Mouse (Mus musculus): ENCODE measurements around the gene Rps5. TPM values are rescaled to one million over a fixed set of nuclear protein-coding genes. Genes with fewer than 3 reads are reported as not detected.

The Rps5 gene
- polyA plus RNA-seq, 1 experiment, result 1,171 TPM

- Histone ChIP-seq H3K4me3 (replicated peaks; ENCODE audit: control insufficient read depth, low read depth, low read length) (no peak overlapping the region), H3K27ac (ENCODE audit: control insufficient read depth, insufficient read depth, low read depth, low read length, poor library complexity) (no peak overlapping the region), H3K4me1 (ENCODE audit: control insufficient read depth, insufficient read depth, low read length) (no peaks in the 10 kb centered on the region)
- 83% methylated on average over 4 of the region's 4 CpGs for WGBS
- TF ChIP-seq CTCF (IDR thresholded peaks at IDR 0.05; ENCODE audit: control insufficient read depth, insufficient read depth, low read length), result no peak
- TF ChIP-seq POLR2A (IDR thresholded peaks at IDR 0.05; ENCODE audit: borderline replicate concordance, control insufficient read depth, low read depth, low read length), result no peak
Observed at GRCm38 (mm10) chr7:12940599-12940998, 18.5 kb downstream of the Rps5 start.

- Histone ChIP-seq H3K27ac (ENCODE audit: control insufficient read depth, insufficient read depth, low read depth, low read length, poor library complexity) (no peak overlapping the region), H3K4me1 (ENCODE audit: control insufficient read depth, insufficient read depth, low read length) (no peaks in the 10 kb centered on the region), H3K4me3 (replicated peaks; ENCODE audit: control insufficient read depth, low read depth, low read length) (no peak overlapping the region)
- TF ChIP-seq CTCF (IDR thresholded peaks at IDR 0.05; ENCODE audit: control insufficient read depth, insufficient read depth, low read length) (peak; percentile 40; the same call in 1 of the 2 replicates), POLR2A (IDR thresholded peaks at IDR 0.05; ENCODE audit: borderline replicate concordance, control insufficient read depth, low read depth, low read length) (no peak)
Observed at GRCm38 (mm10) chr7:12943488-12943887, 21.4 kb downstream of the Rps5 start.

- WGBS, result 8% methylated on average over 35 of the region's 35 CpGs
- TF ChIP-seq POLR2A (IDR thresholded peaks at IDR 0.05; ENCODE audit: borderline replicate concordance, control insufficient read depth, low read depth, low read length), result peak; percentile 64; the same call in 1 of the 2 replicates
- TF ChIP-seq CTCF (IDR thresholded peaks at IDR 0.05; ENCODE audit: control insufficient read depth, insufficient read depth, low read length), result no peak
- Histone ChIP-seq H3K4me1 (ENCODE audit: control insufficient read depth, insufficient read depth, low read length) (peaks cover 2% of the 10 kb centered on the region; the same call in 1 of the 2 replicates), H3K4me3 (replicated peaks; ENCODE audit: control insufficient read depth, low read depth, low read length) (peak overlapping the region; percentile 88), H3K27ac (ENCODE audit: control insufficient read depth, insufficient read depth, low read depth, low read length, poor library complexity) (peak overlapping the region; percentile 43)
Observed at GRCm38 (mm10) chr7:12949032-12949871, 27.2 kb downstream of the Rps5 start.

- H3K4me1 ChIP-seq (ENCODE audit: control insufficient read depth, insufficient read depth, low read length), result peaks cover 2% of the 10 kb centered on the region; the same call in 1 of the 2 replicates
- 2% methylated on average over 16 of the region's 16 CpGs for WGBS
- TF ChIP-seq CTCF (IDR thresholded peaks at IDR 0.05; ENCODE audit: control insufficient read depth, insufficient read depth, low read length) (no peak), POLR2A (IDR thresholded peaks at IDR 0.05; ENCODE audit: borderline replicate concordance, control insufficient read depth, low read depth, low read length) (no peak)
- peak overlapping the region; percentile 43 for H3K27ac ChIP-seq (ENCODE audit: control insufficient read depth, insufficient read depth, low read depth, low read length, poor library complexity)
- H3K4me3 ChIP-seq (replicated peaks; ENCODE audit: control insufficient read depth, low read depth, low read length), result peak overlapping the region; percentile 88
Observed at GRCm38 (mm10) chr7:12949872-12950229, 27.8 kb downstream of the Rps5 start.

GRCm38 (mm10) chr7:12954896-12955295, 32.8 kb downstream of the Rps5 start:
- 7% methylated on average over 3 of the region's 3 CpGs for WGBS

GRCm38 (mm10) chr7:12957511-12957910, 35.4 kb downstream of the Rps5 start:
- Histone ChIP-seq H3K4me3 (replicated peaks; ENCODE audit: control insufficient read depth, low read depth, low read length) (no peak overlapping the region), H3K4me1 (ENCODE audit: control insufficient read depth, insufficient read depth, low read length) (no peaks in the 10 kb centered on the region), H3K27ac (ENCODE audit: control insufficient read depth, insufficient read depth, low read depth, low read length, poor library complexity) (no peak overlapping the region)
- WGBS, result 53% methylated on average over 5 of the region's 5 CpGs
- no peak for TF ChIP-seq CTCF (IDR thresholded peaks at IDR 0.05; ENCODE audit: control insufficient read depth, insufficient read depth, low read length)
- no peak for TF ChIP-seq POLR2A (IDR thresholded peaks at IDR 0.05; ENCODE audit: borderline replicate concordance, control insufficient read depth, low read depth, low read length)

More at GRCm38 (mm10) chr7:12954896-12955295, 32.8 kb downstream of the Rps5 start:
- TF ChIP-seq CTCF (IDR thresholded peaks at IDR 0.05; ENCODE audit: control insufficient read depth, insufficient read depth, low read length) (no peak), POLR2A (IDR thresholded peaks at IDR 0.05; ENCODE audit: borderline replicate concordance, control insufficient read depth, low read depth, low read length) (no peak)
- peaks cover 2% of the 10 kb centered on the region; the same call in 1 of the 2 replicates for H3K4me1 ChIP-seq (ENCODE audit: control insufficient read depth, insufficient read depth, low read length)
- H3K27ac ChIP-seq (ENCODE audit: control insufficient read depth, insufficient read depth, low read depth, low read length, poor library complexity), result no peak overlapping the region
- H3K4me3 ChIP-seq (replicated peaks; ENCODE audit: control insufficient read depth, low read depth, low read length), result no peak overlapping the region

GRCm38 (mm10) chr7:12958948-12959347, 36.9 kb downstream of the Rps5 start:
- Histone ChIP-seq H3K4me1 (ENCODE audit: control insufficient read depth, insufficient read depth, low read length) (no peaks in the 10 kb centered on the region), H3K4me3 (replicated peaks; ENCODE audit: control insufficient read depth, low read depth, low read length) (no peak overlapping the region), H3K27ac (ENCODE audit: control insufficient read depth, insufficient read depth, low read depth, low read length, poor library complexity) (no peak overlapping the region)
- no peak for TF ChIP-seq POLR2A (IDR thresholded peaks at IDR 0.05; ENCODE audit: borderline replicate concordance, control insufficient read depth, low read depth, low read length)
- no peak for TF ChIP-seq CTCF (IDR thresholded peaks at IDR 0.05; ENCODE audit: control insufficient read depth, insufficient read depth, low read length)
- 60% methylated on average over 4 of the region's 4 CpGs for WGBS

GRCm38 (mm10) chr7:12959718-12960117, 37.6 kb downstream of the Rps5 start:
- H3K27ac ChIP-seq (ENCODE audit: control insufficient read depth, insufficient read depth, low read depth, low read length, poor library complexity), result no peak overlapping the region
- H3K4me3 ChIP-seq (replicated peaks; ENCODE audit: control insufficient read depth, low read depth, low read length), result no peak overlapping the region
- 66% methylated on average over 4 of the region's 4 CpGs for WGBS
- H3K4me1 ChIP-seq (ENCODE audit: control insufficient read depth, insufficient read depth, low read length), result no peaks in the 10 kb centered on the region
- TF ChIP-seq CTCF (IDR thresholded peaks at IDR 0.05; ENCODE audit: control insufficient read depth, insufficient read depth, low read length) (no peak), POLR2A (IDR thresholded peaks at IDR 0.05; ENCODE audit: borderline replicate concordance, control insufficient read depth, low read depth, low read length) (no peak)

All from bone marrow, adult 2 months (tissue).